Mouse (Mus musculus): ENCODE data around the gene Fgfr1op. TPM values are rescaled to one million over a fixed set of nuclear protein-coding genes. Genes with fewer than 3 reads are reported as not detected.

The Fgfr1op gene
- total and polyA plus RNA-seq, 3 experiments, result 43.5 to 44.5 TPM; not detected in 1

DNA sequence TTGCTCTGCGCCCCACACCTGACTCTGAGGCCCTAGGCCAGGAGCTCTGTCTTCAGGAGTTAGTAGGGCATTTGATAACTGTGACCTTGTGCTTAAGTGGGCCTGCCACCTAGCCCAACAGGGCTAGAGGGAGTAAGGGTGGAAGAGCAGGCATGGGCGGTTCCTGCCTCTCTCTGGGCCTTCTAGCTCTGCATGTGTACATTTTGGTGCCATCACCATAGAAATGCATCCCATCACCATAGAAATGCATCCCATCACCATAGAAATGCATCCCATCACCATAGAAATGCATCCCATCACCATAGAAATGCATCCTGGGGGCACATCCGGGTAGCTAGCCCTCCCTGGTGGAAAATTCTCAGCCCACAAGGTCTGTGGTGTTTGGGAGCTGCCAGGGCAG lies 74.3 kb downstream of the Fgfr1op start:
- no peak overlapping the region for H3K4me3 ChIP-seq (ENCODE audit: control insufficient read depth in 1 of 2, insufficient read depth in 1 of 2, low read depth in 2 of 2, low read length in 2 of 2)
- H3K9ac ChIP-seq (ENCODE audit: control insufficient read depth, low read depth, low read length, poor library complexity, severe bottlenecking), result no peak overlapping the region
- DNase-seq (ENCODE audit: low read depth, low spot score), result no peak
- H3K27me3 ChIP-seq (ENCODE audit: control insufficient read depth in 1 of 2, insufficient read depth in 2 of 2, low read length in 2 of 2), result peaks cover 7 to 16% of the 10 kb centered on the region in 2 experiments
- H3K27ac ChIP-seq (ENCODE audit: control insufficient read depth, low read depth, low read length), result no peak overlapping the region
- H3K36me3 ChIP-seq (ENCODE audit: control insufficient read depth in 1 of 2, insufficient read depth in 2 of 2, low read length in 2 of 2), result no peaks in the 10 kb centered on the region
- TF ChIP-seq ZC3H11A (IDR thresholded peaks at IDR 0.05; ENCODE audit: low read depth, low read length) (no peak), MAX (IDR thresholded peaks at IDR 0.05; ENCODE audit: low read length) (no peak), HCFC1 (IDR thresholded peaks at IDR 0.05; ENCODE audit: low read depth, low read length) (no peak), SMC3 (IDR thresholded peaks at IDR 0.05; ENCODE audit: low read depth, low read length) (no peak), JUND (IDR thresholded peaks at IDR 0.05; ENCODE audit: low read depth, low read length) (no peak), GABPA (IDR thresholded peaks at IDR 0.05; ENCODE audit: low read depth, low read length) (no peak), RCOR1 (IDR thresholded peaks at IDR 0.05; ENCODE audit: low read depth, low read length) (no peak), ETS1 (IDR thresholded peaks at IDR 0.05; ENCODE audit: low read depth, low read length) (no peak), CHD1 (IDR thresholded peaks at IDR 0.05; ENCODE audit: low read depth, low read length) (no peak), RAD21 (IDR thresholded peaks at IDR 0.05; ENCODE audit: low read depth, low read length) (no peak), TBP (IDR thresholded peaks at IDR 0.05; ENCODE audit: low read depth, low read length) (no peak), MYC (IDR thresholded peaks at IDR 0.05; ENCODE audit: low read depth, low read length) (no peak), KAT2A (conservative IDR thresholded peaks at IDR 0.05; ENCODE audit: low read depth, low read length) (no peak), MAFK (IDR thresholded peaks at IDR 0.05; ENCODE audit: borderline replicate concordance, low read depth, low read length) (no peak)
- H3K4me1 ChIP-seq (ENCODE audit: control insufficient read depth in 1 of 2, insufficient read depth in 2 of 2, low read length in 2 of 2), result 0 out of 4 replicates have a peak, but pooled peaks cover 0 to 2% of the 10 kb centered on the region in 2 experiments
- H3K79me2 ChIP-seq (ENCODE audit: control insufficient read depth, insufficient read depth, low read length, poor library complexity), result no peaks in the 10 kb centered on the region
- no peaks in the 10 kb centered on the region for H3K9me3 ChIP-seq (replicated peaks; ENCODE audit: insufficient read depth, low read length)

DNA sequence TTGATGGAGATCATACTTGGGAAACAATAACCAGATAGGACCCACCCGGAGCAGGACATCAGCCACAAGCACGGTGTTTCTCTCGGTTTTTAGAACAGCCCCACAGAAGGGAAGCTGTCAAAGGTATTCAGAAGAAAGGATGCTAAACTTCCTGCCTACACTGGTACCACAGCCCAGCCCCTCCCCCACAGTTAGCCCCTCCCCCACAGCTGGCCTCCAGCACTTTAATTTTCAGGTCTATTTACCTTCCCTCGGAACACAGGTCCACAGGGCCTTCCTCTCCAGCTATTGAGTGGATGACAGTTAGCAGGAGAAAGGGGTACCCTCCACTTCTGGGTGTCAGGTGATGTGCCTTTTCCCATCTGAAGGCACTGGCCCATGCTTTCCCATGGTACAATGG lies 75.2 kb downstream of the Fgfr1op start:
- H3K9me3 ChIP-seq (replicated peaks; ENCODE audit: insufficient read depth, low read length), result no peaks in the 10 kb centered on the region
- no peak overlapping the region for H3K27ac ChIP-seq (ENCODE audit: control insufficient read depth, low read depth, low read length)
- DNase-seq (ENCODE audit: low read depth, low spot score), result no peak
- no peak overlapping the region for H3K9ac ChIP-seq (ENCODE audit: control insufficient read depth, low read depth, low read length, poor library complexity, severe bottlenecking)
- H3K36me3 ChIP-seq (ENCODE audit: control insufficient read depth in 1 of 2, insufficient read depth in 2 of 2, low read length in 2 of 2), result no peaks in the 10 kb centered on the region
- peaks cover 7 to 13% of the 10 kb centered on the region in 2 experiments for H3K27me3 ChIP-seq (ENCODE audit: control insufficient read depth in 1 of 2, insufficient read depth in 2 of 2, low read length in 2 of 2)
- H3K4me3 ChIP-seq (ENCODE audit: control insufficient read depth in 1 of 2, insufficient read depth in 1 of 2, low read depth in 2 of 2, low read length in 2 of 2), result no peak overlapping the region
- no peaks in the 10 kb centered on the region for H3K79me2 ChIP-seq (ENCODE audit: control insufficient read depth, insufficient read depth, low read length, poor library complexity)
- TF ChIP-seq RAD21 (IDR thresholded peaks at IDR 0.05; ENCODE audit: low read depth, low read length) (no peak), TAL1 (IDR thresholded peaks at IDR 0.05; ENCODE audit: low read length) (no peak), POLR2AphosphoS5 (IDR thresholded peaks at IDR 0.05; ENCODE audit: borderline replicate concordance, low read depth, low read length) (no peak), MXI1 (IDR thresholded peaks at IDR 0.05; ENCODE audit: low read depth, low read length) (no peak), POLR2AphosphoS2 (IDR thresholded peaks at IDR 0.05; ENCODE audit: low read length) (no peak), EP300 (IDR thresholded peaks at IDR 0.05; ENCODE audit: low read depth in 1 of 2, low read length in 2 of 2) (no peak)
- H3K4me1 ChIP-seq (ENCODE audit: control insufficient read depth in 1 of 2, insufficient read depth in 2 of 2, low read length in 2 of 2), result 0 out of 4 replicates have a peak, but pooled peaks cover 0 to 2% of the 10 kb centered on the region in 2 experiments
